Mouse (Mus musculus) cortical plate, adult 2 months (tissue): ENCODE data around the gene Ern1.

Source experiments
- CTCF ChIP-seq: fragments of 200-500 bp; IDR thresholded peaks from 2 replicates; pipeline ENCODE4 v1.5.1; 2011; ENCODE audit warnings: mild to moderate bottlenecking, control low read depth, low read length; ENCODE audit not compliant: insufficient read depth; ENCODE audit errors: extremely low read depth
- POLR2A ChIP-seq: fragments of 200-500 bp; IDR thresholded peaks from 2 replicates; pipeline ENCODE4 v1.6.1; 2011; ENCODE audit warnings: mild to moderate bottlenecking, low read length, control low read depth; ENCODE audit not compliant: insufficient read depth; ENCODE audit errors: extremely low read depth

- TF ChIP-seq CTCF (no peak), POLR2A (no peak)
These were observed 6.0 kb downstream of the Ern1 start for GRCm38 (mm10) chr11:106481651-106482050.
